Mouse (Mus musculus) MEL (cell line): Measurements from ENCODE around the gene Kdelr3. TPM values are rescaled to one million over a fixed set of nuclear protein-coding genes. Genes with fewer than 3 reads are reported as not detected.

Source experiments
- DNase-seq: peaks from one replicate; pipeline ENCODE4 v3.0.0; 2011; ENCODE audit warnings: low read depth, low spot score
- H3K27ac ChIP-seq: 2 replicates; pipeline ENCODE4 v1.5.1; 2012; ENCODE audit warnings: low read depth, mild to moderate bottlenecking, control low read depth, low read length, moderate library complexity; ENCODE audit not compliant: control insufficient read depth
- H3K27me3 ChIP-seq, 2 experiments: fragments of 150-350 bp in 1 of 2; sonication (generic) in 1 of 2; 2 replicates each; pipeline ENCODE4 v1.6.1; 2012; ENCODE audit warnings: low read length in 2 of 2, mild to moderate bottlenecking in 2 of 2, improper control_type of control experiment in 1 of 2, moderate library complexity in 1 of 2; ENCODE audit not compliant: insufficient read depth in 2 of 2, control insufficient read depth in 1 of 2
- H3K36me3 ChIP-seq, 2 experiments: 2 replicates each; pipeline ENCODE4 v1.6.1; 2012 to 2014; ENCODE audit warnings: low read length in 2 of 2, improper control_type of control experiment in 1 of 2, inconsistent platforms in 1 of 2, mild to moderate bottlenecking in 1 of 2; ENCODE audit not compliant: insufficient read depth in 2 of 2, control insufficient read depth in 1 of 2
- H3K4me1 ChIP-seq, 2 experiments: fragments of 150-350 bp in 1 of 2; sonication (generic) in 1 of 2; 2 replicates each; pipeline ENCODE4 v1.6.1; 2012; ENCODE audit warnings: low read length in 2 of 2, improper control_type of control experiment in 1 of 2, mild to moderate bottlenecking in 1 of 2; ENCODE audit not compliant: insufficient read depth in 2 of 2, control insufficient read depth in 1 of 2
- H3K4me3 ChIP-seq, 2 experiments: fragments of 150-350 bp in 1 of 2; sonication (generic) in 1 of 2; 2 replicates each; pipeline ENCODE4 v1.5.1; 2012; ENCODE audit warnings: low read depth in 2 of 2, low read length in 2 of 2, mild to moderate bottlenecking in 2 of 2, moderate library complexity in 2 of 2, control low read depth in 1 of 2, improper control_type of control experiment in 1 of 2; ENCODE audit not compliant: control insufficient read depth in 1 of 2, insufficient read depth in 1 of 2
- H3K79me2 ChIP-seq: 2 replicates; pipeline ENCODE4 v1.6.1; 2012; ENCODE audit warnings: mild to moderate bottlenecking, low read length, moderate library complexity; ENCODE audit not compliant: control insufficient read depth, poor library complexity, insufficient read depth
- H3K9ac ChIP-seq: 2 replicates; pipeline ENCODE4 v1.6.1; 2012; ENCODE audit warnings: low read depth, mild to moderate bottlenecking, control low read depth, low read length, moderate library complexity; ENCODE audit not compliant: control insufficient read depth, poor library complexity, severe bottlenecking
- H3K9me3 ChIP-seq: fragments of 150-350 bp; sonication (generic); replicated peaks from 2 replicates; pipeline ENCODE4 v1.6.1; 2012; ENCODE audit warnings: mild to moderate bottlenecking, low read length, improper control_type of control experiment, moderate library complexity; ENCODE audit not compliant: insufficient read depth
- HCFC1 ChIP-seq: IDR thresholded peaks from 2 replicates; pipeline ENCODE4 v1.6.1; 2012; ENCODE audit warnings: low read depth, mild to moderate bottlenecking, inconsistent platforms, low read length, improper control_type of control experiment, moderate library complexity
- KAT2A ChIP-seq: conservative IDR thresholded peaks from 2 replicates; pipeline ENCODE4 v1.6.1; 2012; ENCODE audit warnings: low read depth, low read length, improper control_type of control experiment, inconsistent platforms
- MAFK ChIP-seq: IDR thresholded peaks from 2 replicates; pipeline ENCODE4 v1.6.1; 2011; ENCODE audit warnings: low read depth, mild to moderate bottlenecking, low read length, improper control_type of control experiment, borderline replicate concordance
- MAZ ChIP-seq: IDR thresholded peaks from 2 replicates; pipeline ENCODE4 v1.6.1; 2012; ENCODE audit warnings: low read depth, mild to moderate bottlenecking, inconsistent platforms, low read length, improper control_type of control experiment
- MEF2A ChIP-seq: IDR thresholded peaks from 2 replicates; pipeline ENCODE4 v1.6.1; 2014; ENCODE audit warnings: low read depth, mild to moderate bottlenecking, inconsistent platforms, low read length, improper control_type of control experiment; ENCODE audit not compliant: poor library complexity, insufficient replicate concordance, severe bottlenecking; ENCODE audit errors: extremely low read depth
- POLR2AphosphoS2 ChIP-seq: IDR thresholded peaks from 2 replicates; pipeline ENCODE4 v1.6.1; 2011; ENCODE audit warnings: low read length, improper control_type of control experiment
- SIN3A ChIP-seq: IDR thresholded peaks from 2 replicates; pipeline ENCODE4 v1.6.1; 2012; ENCODE audit warnings: low read length, improper control_type of control experiment, inconsistent platforms
- SMC3 ChIP-seq: IDR thresholded peaks from 2 replicates; pipeline ENCODE4 v1.6.1; 2011; ENCODE audit warnings: low read depth, low read length, improper control_type of control experiment
- TBP ChIP-seq: IDR thresholded peaks from 2 replicates; pipeline ENCODE4 v1.8.0; 2011; ENCODE audit warnings: low read depth, low read length, improper control_type of control experiment
- ZMIZ1 ChIP-seq: IDR thresholded peaks from 2 replicates; pipeline ENCODE4 v1.6.1; 2012; ENCODE audit warnings: low read depth, mild to moderate bottlenecking, inconsistent platforms, low read length, improper control_type of control experiment, moderate library complexity
- polyA plus RNA-seq, 2 experiments: library from polyadenylated mRNA; stranded (reverse) in 1 of 2; unstranded in 1 of 2; fragments of >175 nt in 1 of 2; fragments of >200 nt in 1 of 2; gene quantifications; 2 replicates each; pipeline versions ENCODE4 v1.2.1 to v1.2.4; 2012; ENCODE audit warnings: low replicate concordance in 2 of 2, low read depth in 1 of 2; ENCODE audit not compliant: insufficient read length in 2 of 2, insufficient read depth in 1 of 2, missing spikeins in 1 of 2
- total RNA-seq: library from RNA; depleted of rRNA; stranded (reverse); fragments of 300-350 nt; gene quantifications from 2 replicates; pipeline ENCODE4 v1.2.3, GENCODE M21; 2012

Kdelr3 gene
- total and polyA plus RNA-seq, 3 experiments: 14.5 to 32.2 TPM; not detected in 1

GRCm38 (mm10) chr15:79527192-79527591 lies 11.0 kb downstream of the Kdelr3 start:
- Histone ChIP-seq H3K9me3 (no peaks in the 10 kb centered on the region), H3K4me3 (no peak overlapping the region), H3K27ac (no peak overlapping the region), H3K4me1 (no peaks in the 10 kb centered on the region), H3K9ac (no peak overlapping the region), H3K79me2 (no peaks in the 10 kb centered on the region), H3K27me3 (no peaks in the 10 kb centered on the region), H3K36me3 (peaks cover 0 to 9% of the 10 kb centered on the region in 2 experiments; a peak in 2 of 4 replicates)
- TF ChIP-seq SIN3A (no peak), KAT2A (no peak), MAFK (no peak), HCFC1 (no peak), MAZ (no peak)
- no peak for DNase-seq

GRCm38 (mm10) chr15:79527991-79528639 lies 11.9 kb downstream of the Kdelr3 start:
- Histone ChIP-seq H3K27me3 (no peaks in the 10 kb centered on the region), H3K4me1 (no peaks in the 10 kb centered on the region), H3K4me3 (no peak overlapping the region), H3K36me3 (peaks cover 0 to 12% of the 10 kb centered on the region in 2 experiments; a peak in 2 of 4 replicates), H3K9me3 (no peaks in the 10 kb centered on the region), H3K27ac (no peak overlapping the region), H3K9ac (no peak overlapping the region), H3K79me2 (no peaks in the 10 kb centered on the region)
- no peak for DNase-seq
- TF ChIP-seq TBP: no peak
- 0 out of 2 replicates have a peak, but pooled peaks have one; percentile 13 for TF ChIP-seq POLR2AphosphoS2
- TF ChIP-seq MEF2A: no peak

- Histone ChIP-seq H3K36me3 (peaks cover 0 to 21% of the 10 kb centered on the region in 2 experiments; a peak in 2 of 4 replicates), H3K4me1 (no peaks in the 10 kb centered on the region), H3K27ac (no peak overlapping the region), H3K79me2 (no peaks in the 10 kb centered on the region), H3K27me3 (no peaks in the 10 kb centered on the region), H3K4me3 (no peak overlapping the region), H3K9me3 (no peaks in the 10 kb centered on the region), H3K9ac (no peak overlapping the region)
- DNase-seq: no peak
- TF ChIP-seq SMC3: no peak
- no peak for TF ChIP-seq POLR2AphosphoS2
- no peak for TF ChIP-seq ZMIZ1
These were observed 13.7 kb downstream of the Kdelr3 start for GRCm38 (mm10) chr15:79529935-79530334.
